Mouse (Mus musculus) cortical plate, adult 2 months (tissue): ENCODE results near the gene Gm20671.
"Not testable (repeated sequence)": the region's sequence is repeated elsewhere in the genome, so short reads cannot be mapped to it uniquely, and the experiment has no call there.

Source experiments
- CTCF ChIP-seq: fragments of 200-500 bp; IDR thresholded peaks from 2 replicates; pipeline ENCODE4 v1.5.1; 2011; ENCODE audit warnings: mild to moderate bottlenecking, control low read depth, low read length; ENCODE audit not compliant: insufficient read depth; ENCODE audit errors: extremely low read depth
- POLR2A ChIP-seq: fragments of 200-500 bp; IDR thresholded peaks from 2 replicates; pipeline ENCODE4 v1.6.1; 2011; ENCODE audit warnings: mild to moderate bottlenecking, low read length, control low read depth; ENCODE audit not compliant: insufficient read depth; ENCODE audit errors: extremely low read depth

- not testable (repeated sequence) for TF ChIP-seq CTCF, POLR2A
Observed at GRCm38 (mm10) chr5:32722711-32723110, 104.2 kb downstream of the Gm20671 start.
